In genomic region chr8:82841520-82842142, GRCm38 (mm10) we compare ENCODE assay signal across 11 mouse cellular contexts. TPM values are rescaled to one million over a fixed set of nuclear protein-coding genes. Genes with fewer than 3 reads are reported as not detected.
A peak's percentile ranks its signal among the peaks of the same experiment; 100 is the strongest.
DNase-seq lines count a peak whose midpoint lies in the region; ATAC-seq and TF ChIP-seq lines count a peak whose summit lies in the region.
"Had no signal": no experiment of that assay in that cellular context is flagged by ENCODE, and none has a peak within 500 bp of the region (broad histone marks: within the 10 kb centered on the region; RNA-seq: fewer than 3 reads in every experiment).

No protein-coding gene starts in this region.

- H3K27me3 ChIP-seq in hindbrain, postnatal 0 days (ENCODE audit: insufficient read depth, low read length), result no peaks in the 10 kb centered on the region
- no peaks in the 10 kb centered on the region for H3K27me3 ChIP-seq in hindbrain, embryonic 10.5 days (ENCODE audit: insufficient read depth, poor library complexity, severe bottlenecking)
- H3K27me3 ChIP-seq in neural tube, embryonic 14.5 days (ENCODE audit: control insufficient read depth, insufficient read depth, low read length), result no peaks in the 10 kb centered on the region
- H3K27me3 ChIP-seq in forebrain, embryonic 16.5 days (replicated peaks; ENCODE audit: control insufficient read depth, insufficient read depth, low read length), result no peaks in the 10 kb centered on the region
- H3K27me3 ChIP-seq: embryonic facial prominence, embryonic 13.5 days; neural tube, embryonic 13.5 days had no signal

- 58% methylated on average over 6 of the region's 6 CpGs for WGBS in hindbrain, postnatal 0 days
- 65% methylated on average over 6 of the region's 6 CpGs for WGBS in hindbrain, embryonic 10.5 days
- WGBS in neural tube, embryonic 14.5 days, result 63% methylated on average over 6 of the region's 6 CpGs
- 55% methylated on average over 6 of the region's 6 CpGs for WGBS in forebrain, embryonic 16.5 days

- peak; percentile 64 for DNase-seq in hindbrain, postnatal 0 days (ENCODE audit: low spot score)
- DNase-seq in hindbrain, embryonic 10.5 days (ENCODE audit: low spot score), result no peak
- no peak for DNase-seq in neural tube, embryonic 10.5 days (ENCODE audit: extremely low spot score, low spot score)
- DNase-seq in c-Kit-positive CD71-positive TER-119-positive erythroid progenitor cells, embryonic 14.5 days (ENCODE audit: low spot score), result no peak
- no peak for DNase-seq in adrenal gland, postnatal 25 days
- DNase-seq: gastrocnemius, postnatal 14 days; heart, postnatal 4 days had no signal

- 0 out of 2 replicates have a peak, but pooled peaks have one; percentile 39 for ATAC-seq in hindbrain, postnatal 0 days
- peak; percentile 29; the same call in 1 of the 2 replicates for ATAC-seq in neural tube, embryonic 14.5 days (ENCODE audit: low read depth)
- peak; percentile 57; the same call in 1 of the 2 replicates for ATAC-seq in forebrain, embryonic 16.5 days

- H3K9ac ChIP-seq in hindbrain, postnatal 0 days (replicated peaks; ENCODE audit: low read length), result no peak overlapping the region
- no peak overlapping the region for H3K9ac ChIP-seq in neural tube, embryonic 14.5 days (replicated peaks; ENCODE audit: low read depth, low read length)
- H3K9ac ChIP-seq in forebrain, embryonic 16.5 days (replicated peaks; ENCODE audit: low read depth, low read length), result no peak overlapping the region
- H3K9ac ChIP-seq: embryonic facial prominence, embryonic 13.5 days; neural tube, embryonic 13.5 days had no signal

- TF ChIP-seq CTCF in hindbrain, postnatal 0 days (IDR thresholded peaks at IDR 0.05; ENCODE audit: low read depth), result peak; percentile 70

- H3K4me2 ChIP-seq in hindbrain, postnatal 0 days (ENCODE audit: low read depth, low read length), result no peak overlapping the region
- no peak overlapping the region for H3K4me2 ChIP-seq in neural tube, embryonic 14.5 days (ENCODE audit: low read depth, low read length)
- no peak overlapping the region for H3K4me2 ChIP-seq in forebrain, embryonic 16.5 days (ENCODE audit: low read length)
- H3K4me2 ChIP-seq: embryonic facial prominence, embryonic 13.5 days; neural tube, embryonic 13.5 days had no signal

- H3K4me1 ChIP-seq in hindbrain, postnatal 0 days (ENCODE audit: insufficient read depth, low read length), result no peaks in the 10 kb centered on the region
- H3K4me1 ChIP-seq in hindbrain, embryonic 10.5 days (replicated peaks), result no peaks in the 10 kb centered on the region
- H3K4me1 ChIP-seq in neural tube, embryonic 14.5 days (ENCODE audit: control insufficient read depth, insufficient read depth, low read length), result no peaks in the 10 kb centered on the region
- H3K4me1 ChIP-seq in forebrain, embryonic 16.5 days (replicated peaks; ENCODE audit: control insufficient read depth, insufficient read depth, low read length), result no peaks in the 10 kb centered on the region
- H3K4me1 ChIP-seq: embryonic facial prominence, embryonic 13.5 days; neural tube, embryonic 13.5 days had no signal

- H3K9me3 ChIP-seq in hindbrain, postnatal 0 days (ENCODE audit: low read length), result no peaks in the 10 kb centered on the region
- no peaks in the 10 kb centered on the region for H3K9me3 ChIP-seq in hindbrain, embryonic 10.5 days
- H3K9me3 ChIP-seq in neural tube, embryonic 14.5 days (ENCODE audit: control insufficient read depth, low read length), result no peaks in the 10 kb centered on the region
- H3K9me3 ChIP-seq in forebrain, embryonic 16.5 days (ENCODE audit: control insufficient read depth, low read length), result no peaks in the 10 kb centered on the region
- H3K9me3 ChIP-seq: embryonic facial prominence, embryonic 13.5 days; neural tube, embryonic 13.5 days had no signal

- no peak overlapping the region for H3K27ac ChIP-seq in hindbrain, postnatal 0 days
- H3K27ac ChIP-seq in hindbrain, embryonic 10.5 days, result no peak overlapping the region
- no peak overlapping the region for H3K27ac ChIP-seq in neural tube, embryonic 14.5 days (ENCODE audit: low read depth, low read length)
- no peak overlapping the region for H3K27ac ChIP-seq in forebrain, embryonic 16.5 days (ENCODE audit: low read length)
- H3K27ac ChIP-seq: embryonic facial prominence, embryonic 13.5 days; neural tube, embryonic 13.5 days had no signal

- no peak overlapping the region for H3K4me3 ChIP-seq in hindbrain, postnatal 0 days (ENCODE audit: low read length)
- H3K4me3 ChIP-seq in hindbrain, embryonic 10.5 days, result no peak overlapping the region
- no peak overlapping the region for H3K4me3 ChIP-seq in neural tube, embryonic 14.5 days (ENCODE audit: low read depth, low read length)
- H3K4me3 ChIP-seq in forebrain, embryonic 16.5 days (replicated peaks; ENCODE audit: low read length), result no peak overlapping the region
- H3K4me3 ChIP-seq: embryonic facial prominence, embryonic 13.5 days; neural tube, embryonic 13.5 days had no signal

- no peaks in the 10 kb centered on the region for H3K36me3 ChIP-seq in hindbrain, postnatal 0 days (ENCODE audit: insufficient read depth, low read length)
- no peaks in the 10 kb centered on the region for H3K36me3 ChIP-seq in hindbrain, embryonic 10.5 days
- no peaks in the 10 kb centered on the region for H3K36me3 ChIP-seq in neural tube, embryonic 14.5 days (ENCODE audit: control insufficient read depth, insufficient read depth, low read length)
- no peaks in the 10 kb centered on the region for H3K36me3 ChIP-seq in forebrain, embryonic 16.5 days (ENCODE audit: control insufficient read depth, insufficient read depth)
- H3K36me3 ChIP-seq: embryonic facial prominence, embryonic 13.5 days; neural tube, embryonic 13.5 days had no signal

RNA-seq across cellular contexts. Expression of gene Rnf150, which starts 21.5 kb away (rescaled TPM):
- 9.4 and 9.9 TPM in 2 replicates for total RNA-seq in hindbrain, postnatal 0 days (2014; rRNA removed)
- 1.7 and 1.9 TPM in 2 replicates for polyA plus RNA-seq in hindbrain, postnatal 0 days (2015; fragmentation: Nextera tagmentation; extraction: Ambion mirVana)
- 1.2 and 1.3 TPM in 2 replicates for polyA plus RNA-seq in hindbrain, embryonic 10.5 days (2016; fragmentation: Nextera tagmentation; extraction: Ambion mirVana)
- polyA plus RNA-seq in neural tube, embryonic 14.5 days (2014; fragmentation: Nextera tagmentation; extraction: Ambion mirVana), result 3.2 and 3.8 TPM in 2 replicates
- 1.6 and 2.0 TPM in 2 replicates for polyA plus RNA-seq in forebrain, embryonic 16.5 days (2015; fragmentation: Nextera tagmentation; extraction: Ambion mirVana)
- 14.4 and 16.6 TPM in 2 replicates for total RNA-seq in adrenal gland, postnatal 25 days (2021)
